Mouse (Mus musculus): ENCODE data around the gene Trank1. TPM values are rescaled to one million over a fixed set of nuclear protein-coding genes. Genes with fewer than 3 reads are reported as not detected.

Gene Trank1
- total RNA-seq, 2 experiments from 2014 or later = not detected

- no peak for ATAC-seq (replicated peaks; ENCODE audit: low FRiP score, low TSS enrichment, poor library complexity, severe bottlenecking)
Observed at GRCm38 (mm10) chr9:111296433-111296832, 15.1 kb upstream of the Trank1 start.

- no peak for ATAC-seq (replicated peaks; ENCODE audit: low FRiP score, low TSS enrichment, poor library complexity, severe bottlenecking)
Observed at GRCm38 (mm10) chr9:111298606-111299005, 12.9 kb upstream of the Trank1 start.

- ATAC-seq (replicated peaks; ENCODE audit: low FRiP score, low TSS enrichment, poor library complexity, severe bottlenecking) = no peak
Observed at GRCm38 (mm10) chr9:111302196-111302831, 9.2 kb upstream of the Trank1 start.

- no peak for ATAC-seq (replicated peaks; ENCODE audit: low FRiP score, low TSS enrichment, poor library complexity, severe bottlenecking)
Observed at GRCm38 (mm10) chr9:111304036-111304435, 7.5 kb upstream of the Trank1 start.

- ATAC-seq (replicated peaks; ENCODE audit: low FRiP score, low TSS enrichment, poor library complexity, severe bottlenecking) = no peak
Observed at GRCm38 (mm10) chr9:111306142-111306541, 5.4 kb upstream of the Trank1 start.

GRCm38 (mm10) chr9:111311843-111312441 lies 403 bp downstream of the Trank1 start:
- ATAC-seq (replicated peaks; ENCODE audit: low FRiP score, low TSS enrichment, poor library complexity, severe bottlenecking) = no peak

GRCm38 (mm10) chr9:111312442-111313141 lies 1.1 kb downstream of the Trank1 start:
- no peak for ATAC-seq (replicated peaks; ENCODE audit: low FRiP score, low TSS enrichment, poor library complexity, severe bottlenecking)

- no peak for ATAC-seq (replicated peaks; ENCODE audit: low FRiP score, low TSS enrichment, poor library complexity, severe bottlenecking)
Observed at GRCm38 (mm10) chr9:111313299-111313698, 1.8 kb downstream of the Trank1 start.

- ATAC-seq (replicated peaks; ENCODE audit: low FRiP score, low TSS enrichment, poor library complexity, severe bottlenecking) = no peak
Observed at GRCm38 (mm10) chr9:111313793-111314192, 2.3 kb downstream of the Trank1 start.

GRCm38 (mm10) chr9:111314219-111314618 lies 2.7 kb downstream of the Trank1 start:
- peak; percentile 89 for ATAC-seq (replicated peaks; ENCODE audit: low FRiP score, low TSS enrichment, poor library complexity, severe bottlenecking)

GRCm38 (mm10) chr9:111320912-111321311 lies 9.4 kb downstream of the Trank1 start:
- ATAC-seq (replicated peaks; ENCODE audit: low FRiP score, low TSS enrichment, poor library complexity, severe bottlenecking) = no peak

GRCm38 (mm10) chr9:111324881-111325280 lies 13.3 kb downstream of the Trank1 start:
- ATAC-seq (replicated peaks; ENCODE audit: low FRiP score, low TSS enrichment, poor library complexity, severe bottlenecking) = no peak

- no peak for ATAC-seq (replicated peaks; ENCODE audit: low FRiP score, low TSS enrichment, poor library complexity, severe bottlenecking)
Observed at GRCm38 (mm10) chr9:111329881-111330280, 18.3 kb downstream of the Trank1 start.

GRCm38 (mm10) chr9:111333790-111334189 lies 22.3 kb downstream of the Trank1 start:
- no peak for ATAC-seq (replicated peaks; ENCODE audit: low FRiP score, low TSS enrichment, poor library complexity, severe bottlenecking)

- ATAC-seq (replicated peaks; ENCODE audit: low FRiP score, low TSS enrichment, poor library complexity, severe bottlenecking) = no peak
Observed at GRCm38 (mm10) chr9:111334555-111335164, 23.1 kb downstream of the Trank1 start.

- ATAC-seq (replicated peaks; ENCODE audit: low FRiP score, low TSS enrichment, poor library complexity, severe bottlenecking) = no peak
Observed at GRCm38 (mm10) chr9:111351233-111351632, 39.7 kb downstream of the Trank1 start.

GRCm38 (mm10) chr9:111351641-111352040 lies 40.1 kb downstream of the Trank1 start:
- no peak for ATAC-seq (replicated peaks; ENCODE audit: low FRiP score, low TSS enrichment, poor library complexity, severe bottlenecking)

- ATAC-seq (replicated peaks; ENCODE audit: low FRiP score, low TSS enrichment, poor library complexity, severe bottlenecking) = no peak
Observed at GRCm38 (mm10) chr9:111352646-111353045, 41.1 kb downstream of the Trank1 start.

- no peak for ATAC-seq (replicated peaks; ENCODE audit: low FRiP score, low TSS enrichment, poor library complexity, severe bottlenecking)
Observed at GRCm38 (mm10) chr9:111355041-111355440, 43.5 kb downstream of the Trank1 start.

- ATAC-seq (replicated peaks; ENCODE audit: low FRiP score, low TSS enrichment, poor library complexity, severe bottlenecking) = no peak
Observed at GRCm38 (mm10) chr9:111356386-111356785, 44.8 kb downstream of the Trank1 start.

All from megakaryocyte-erythroid progenitor cell, adult 5-6 weeks (primary cell).